Mouse (Mus musculus): Measurements from ENCODE around the gene Mepce.
"Not testable (repeated sequence)": the region's sequence is repeated elsewhere in the genome, so short reads cannot be mapped to it uniquely, and the experiment has no call there.

Mepce gene

DNA sequence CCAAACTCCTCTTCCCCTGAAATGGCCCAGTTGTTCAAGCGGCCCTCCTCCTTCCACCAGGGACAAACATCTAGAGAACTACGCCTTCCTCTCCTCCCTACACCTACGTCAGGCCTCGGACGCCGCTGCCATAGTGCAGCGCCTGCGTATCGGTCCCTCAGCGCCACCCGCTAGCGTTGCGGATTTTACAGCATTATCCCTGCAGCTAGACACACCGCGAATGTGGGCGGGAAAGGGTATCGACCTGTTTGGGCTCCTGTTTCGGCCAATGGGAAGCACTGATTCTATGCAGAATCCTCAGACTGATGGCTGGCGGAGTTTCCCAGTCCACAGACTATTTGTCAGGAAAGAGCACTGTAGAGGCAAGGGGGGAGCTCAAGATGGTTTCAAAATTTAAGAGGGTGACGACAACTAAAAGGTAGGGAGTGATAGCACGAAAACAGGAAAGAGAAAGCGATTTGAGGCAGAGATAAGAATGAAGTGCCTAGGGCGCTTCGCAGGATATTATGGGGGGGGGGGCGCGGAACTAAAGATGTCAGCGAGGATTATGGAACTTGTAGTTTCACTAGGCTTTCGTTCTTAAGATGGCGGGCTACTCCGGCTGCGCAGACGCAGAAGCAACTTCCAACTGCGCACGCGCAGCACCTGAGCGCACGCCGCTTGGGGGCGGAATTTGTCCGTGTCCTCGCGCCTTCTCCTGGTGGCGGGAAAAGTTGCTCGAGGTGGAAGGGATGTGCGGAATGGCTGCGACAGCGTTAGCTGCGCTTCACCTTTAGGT, at the start of gene Mepce, which contains the start of gene Zcwpw1:
Mepce (minus strand) TSS at position 505 of the 778 bp plus-strand sequence.
Zcwpw1 (plus strand) TSS at position 648 of the 778 bp plus-strand sequence.
- peak; percentile 64 for DNase-seq (ENCODE audit: extremely low read depth, low read depth, low spot score)

DNA sequence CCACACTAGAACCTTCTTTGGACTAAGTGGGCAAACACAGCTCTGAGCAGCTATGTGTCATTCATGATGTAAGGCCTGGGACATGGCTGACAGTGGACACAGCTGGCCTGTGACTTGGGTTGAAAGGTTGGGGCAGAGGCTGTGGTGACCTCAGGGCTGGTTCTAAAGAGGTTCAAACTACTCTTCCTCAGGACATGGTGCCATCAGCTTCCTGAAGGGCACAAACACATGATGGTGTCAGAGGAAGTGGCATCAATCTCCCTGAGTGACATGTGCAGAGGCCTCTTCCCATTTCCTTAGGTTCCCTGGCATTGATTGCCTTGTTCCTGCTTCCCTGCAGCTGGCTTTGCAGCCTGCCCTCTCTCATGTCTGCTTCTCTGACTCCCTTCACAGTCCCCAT, 49.7 kb upstream of the Mepce start:
- DNase-seq (ENCODE audit: extremely low read depth, low read depth, low spot score): not testable (repeated sequence)

DNA sequence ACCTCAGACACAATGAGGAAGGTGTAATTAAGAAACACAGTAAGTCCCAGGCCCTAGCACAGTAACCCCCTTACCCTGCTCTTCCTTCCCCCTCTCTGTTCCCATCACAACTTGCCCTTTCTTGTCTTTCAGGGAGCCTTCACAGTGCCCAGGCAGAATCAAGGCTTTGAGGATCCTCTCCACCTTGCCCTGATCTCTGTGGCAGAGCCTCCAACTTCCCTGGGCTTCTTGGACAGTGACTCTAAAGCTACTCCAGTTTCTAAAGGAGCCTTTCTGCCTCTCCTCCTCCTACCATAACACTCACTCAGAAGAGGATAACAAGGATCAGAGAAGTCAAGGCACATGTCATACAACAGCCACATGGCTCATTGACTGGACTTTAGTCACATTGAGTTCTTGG, 49.2 kb upstream of the Mepce start:
- DNase-seq (ENCODE audit: extremely low read depth, low read depth, low spot score): no peak

DNA sequence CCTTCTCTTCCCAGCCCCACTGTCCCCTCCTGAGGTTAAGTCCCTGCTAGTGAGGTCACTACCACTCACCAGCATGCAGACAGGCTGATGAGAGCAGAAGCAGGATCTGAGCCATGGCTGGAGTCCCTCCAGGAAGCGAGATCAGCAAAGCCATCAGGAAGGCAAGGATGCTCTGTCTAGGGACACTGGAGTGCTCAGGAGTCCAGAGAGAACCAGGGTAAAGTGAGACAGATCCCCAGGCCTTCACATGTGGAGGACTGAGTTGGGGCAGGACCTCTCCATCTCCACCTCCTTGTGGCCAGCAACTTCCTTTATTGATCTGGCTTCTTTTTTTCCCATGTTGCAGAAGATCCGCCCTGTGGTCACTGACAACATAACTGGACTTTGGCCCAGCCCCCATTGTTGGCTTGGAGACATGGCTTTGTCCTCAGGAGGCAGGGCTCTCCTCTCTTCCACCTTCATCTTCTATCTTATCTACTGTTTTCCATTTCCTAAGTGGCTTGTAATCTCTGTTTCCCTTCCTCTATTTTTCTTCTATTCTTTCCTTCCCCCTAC, 48.6 kb upstream of the Mepce start, which contains the start of gene Pilra:
Pilra (minus strand) TSS at position 316 of the 555 bp plus-strand sequence.
- not testable (repeated sequence) for DNase-seq (ENCODE audit: extremely low read depth, low read depth, low spot score)

DNA sequence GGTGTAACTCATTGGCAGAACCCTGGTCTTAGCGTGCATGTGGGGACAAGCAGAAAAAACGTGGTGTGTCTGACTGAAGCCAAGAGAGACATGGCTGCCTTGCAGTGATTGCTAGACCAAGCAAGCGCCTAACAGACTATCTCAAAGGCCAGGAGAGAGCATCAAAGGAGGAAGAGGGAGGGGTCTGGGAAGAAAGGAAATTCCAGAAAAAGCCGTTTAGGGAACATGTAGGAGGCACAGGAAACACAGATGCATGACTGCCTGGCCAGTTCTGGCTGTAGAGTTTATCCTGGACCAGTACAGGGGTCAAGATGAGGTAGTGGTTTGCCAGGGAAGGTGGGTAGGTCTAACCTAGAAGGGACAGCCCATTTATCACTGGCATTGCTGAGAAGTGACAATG, 46.0 kb upstream of the Mepce start:
- no peak for DNase-seq (ENCODE audit: extremely low read depth, low read depth, low spot score)

DNA sequence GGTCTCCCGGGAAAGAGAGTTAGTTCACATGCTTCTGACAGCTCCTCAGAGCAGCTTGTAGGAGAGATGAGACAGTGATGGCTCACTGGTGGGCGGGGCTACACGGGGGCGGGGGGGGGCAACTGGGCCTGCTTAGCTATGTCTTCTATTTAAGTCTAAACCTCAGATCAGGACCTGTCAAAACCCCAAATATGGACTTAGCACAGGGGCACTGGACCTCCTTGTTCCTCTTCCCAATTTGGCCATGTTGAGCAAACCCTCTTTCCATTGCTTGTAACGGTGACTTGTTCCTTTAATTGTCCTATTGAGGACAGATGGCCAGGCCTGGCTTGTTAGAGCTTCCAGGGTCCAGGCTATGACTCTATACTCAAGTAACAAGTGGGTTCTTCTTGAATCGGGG, 44.1 kb upstream of the Mepce start:
- DNase-seq (ENCODE audit: extremely low read depth, low read depth, low spot score): no peak

DNA sequence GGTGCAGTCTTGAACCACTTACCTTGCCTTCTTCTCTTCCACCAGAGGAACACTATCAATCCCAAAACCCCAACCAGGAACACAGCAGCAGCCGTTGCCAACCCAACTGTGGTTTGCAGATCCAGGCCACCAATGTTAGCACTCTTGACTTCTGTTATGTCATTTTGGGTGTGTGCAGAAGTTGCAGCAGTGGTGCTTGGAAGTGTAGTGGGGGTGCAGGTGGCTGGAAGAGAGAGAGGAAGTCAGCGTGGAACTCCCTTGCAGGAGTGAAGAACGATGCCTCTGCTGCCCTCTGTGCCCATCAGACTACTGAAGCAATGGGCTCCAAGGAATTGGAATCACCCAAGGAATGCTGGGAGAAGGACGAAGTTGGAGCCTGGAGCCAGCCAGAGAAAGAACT, 43.7 kb upstream of the Mepce start:
- no peak for DNase-seq (ENCODE audit: extremely low read depth, low read depth, low spot score)

DNA sequence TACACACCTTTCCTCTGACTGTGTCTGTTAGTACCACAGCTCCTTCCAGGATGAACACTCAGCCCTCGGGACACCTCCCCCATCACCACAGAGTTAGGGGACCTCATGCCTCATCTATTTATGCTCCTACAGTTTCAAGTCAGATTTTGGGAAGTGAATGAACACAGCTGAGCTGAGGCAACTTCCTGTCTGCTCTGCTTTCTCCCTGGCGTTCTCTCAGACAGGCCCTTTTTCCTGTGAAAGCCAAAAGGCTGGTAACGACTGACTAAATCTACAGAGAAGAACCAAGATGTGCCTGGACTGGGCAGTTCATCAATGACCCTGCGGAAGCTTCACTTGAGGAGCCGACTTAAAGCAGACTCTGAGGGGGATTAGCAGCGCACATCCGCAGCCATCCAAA, 42.8 kb upstream of the Mepce start:
- no peak for DNase-seq (ENCODE audit: extremely low read depth, low read depth, low spot score)

DNA sequence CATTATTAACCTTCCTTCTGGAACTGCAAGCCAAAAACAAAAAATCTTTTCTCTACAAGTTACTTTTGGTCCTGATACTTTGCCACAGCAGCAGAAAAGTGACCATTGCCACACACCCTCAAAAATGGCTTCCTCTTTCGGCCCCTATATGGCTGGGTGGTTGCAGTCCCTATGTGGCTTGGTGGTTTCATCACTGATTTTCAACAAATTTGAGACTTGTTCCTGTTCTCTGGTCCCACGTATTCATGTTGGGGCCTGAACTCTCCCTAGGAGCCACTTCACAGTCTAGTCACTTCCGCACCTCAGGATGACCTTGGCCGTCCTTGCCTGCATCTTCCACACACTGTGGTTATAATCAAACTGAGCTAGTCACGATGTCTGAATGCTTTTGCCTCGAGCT, 41.2 kb upstream of the Mepce start:
- DNase-seq (ENCODE audit: extremely low read depth, low read depth, low spot score): no peak

DNA sequence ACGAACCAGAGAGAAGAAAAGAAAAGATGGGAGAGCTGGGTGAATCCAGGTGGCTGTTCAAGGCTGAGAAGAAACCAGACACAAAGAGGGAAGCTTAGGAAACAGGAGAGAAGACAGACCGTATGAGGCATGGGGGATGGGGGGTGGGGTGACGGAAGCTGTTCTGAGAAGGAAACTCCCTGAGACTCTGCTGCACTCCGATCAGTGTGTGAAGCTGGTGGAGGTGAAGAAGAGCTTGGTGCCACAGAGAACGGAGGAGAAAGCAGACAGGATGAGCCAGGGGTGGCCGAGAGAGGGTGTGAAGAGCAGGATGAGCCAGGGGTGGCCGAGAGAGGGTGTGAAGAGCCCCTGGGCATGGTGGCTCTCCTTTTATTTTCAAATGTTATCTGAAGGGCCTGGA, 39.0 kb upstream of the Mepce start:
- no peak for DNase-seq (ENCODE audit: extremely low read depth, low read depth, low spot score)

DNA sequence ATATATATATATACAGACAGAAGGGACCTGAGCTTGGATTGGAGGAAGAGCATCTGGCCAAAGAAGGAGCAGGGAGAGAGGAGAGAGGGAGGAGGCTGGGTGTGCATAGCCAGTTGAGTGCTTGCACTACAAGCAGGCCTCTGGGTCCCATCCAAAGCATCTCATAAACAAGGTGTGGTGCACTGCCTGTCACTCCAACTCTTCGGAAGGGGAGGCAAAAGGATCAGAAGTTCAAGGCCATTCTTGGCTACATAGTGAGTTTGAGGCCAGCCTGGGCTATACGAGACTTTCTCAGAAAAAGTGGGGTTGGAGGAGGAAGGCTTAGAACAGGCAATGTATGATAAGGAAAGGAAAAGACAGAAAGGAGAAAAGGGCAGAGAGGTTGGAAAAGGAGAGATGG, 38.5 kb upstream of the Mepce start:
- no peak for DNase-seq (ENCODE audit: extremely low read depth, low read depth, low spot score)

DNA sequence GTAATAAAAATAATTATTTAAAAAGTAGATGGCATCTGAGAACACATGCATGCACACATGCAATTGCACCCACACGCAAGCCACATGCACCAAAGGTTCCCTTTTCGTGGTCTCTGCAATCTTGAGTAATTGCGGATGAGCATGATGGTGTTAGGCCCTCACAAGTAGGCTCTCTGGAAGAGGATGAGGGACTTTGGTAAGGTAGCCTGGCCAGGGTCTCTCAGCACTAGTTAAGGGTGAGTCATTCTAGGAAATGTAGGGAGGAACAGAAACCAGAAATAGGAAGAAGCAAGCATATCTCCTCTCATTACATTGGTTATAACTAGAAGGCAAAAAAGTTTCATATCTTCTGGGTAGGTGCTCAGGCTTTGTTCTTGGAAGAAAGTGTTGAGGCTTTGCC, 37.6 kb upstream of the Mepce start:
- DNase-seq (ENCODE audit: extremely low read depth, low read depth, low spot score): no peak

DNA sequence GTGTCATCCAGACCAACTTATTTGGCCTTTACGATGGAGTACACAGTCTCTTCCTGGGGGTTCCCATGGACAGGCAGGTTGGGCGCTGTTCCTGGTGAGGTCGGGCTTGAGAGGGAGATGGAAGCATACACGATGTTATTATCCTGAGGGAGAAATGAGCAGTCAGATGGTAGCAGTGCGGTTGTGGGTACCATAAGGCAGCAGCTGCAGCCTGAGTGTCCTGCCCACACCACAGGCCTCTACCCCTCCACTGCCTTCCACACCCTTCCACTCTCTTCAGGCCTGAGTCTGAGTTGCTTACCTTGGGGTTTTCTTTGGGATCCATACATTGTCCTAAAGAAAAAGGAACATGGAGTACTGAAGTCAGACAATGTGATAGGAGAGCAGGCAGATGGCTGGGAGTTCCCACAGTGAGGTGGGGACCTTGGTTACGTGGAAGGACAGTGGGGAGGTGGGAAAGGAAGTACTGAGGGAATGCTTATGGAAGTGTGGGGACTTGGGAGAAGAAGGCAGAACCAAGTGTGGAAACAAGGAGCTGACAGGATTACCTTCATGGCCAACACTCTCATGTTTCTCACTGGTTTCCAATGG, 36.1 kb upstream of the Mepce start:
- no peak for DNase-seq (ENCODE audit: extremely low read depth, low read depth, low spot score)

DNA sequence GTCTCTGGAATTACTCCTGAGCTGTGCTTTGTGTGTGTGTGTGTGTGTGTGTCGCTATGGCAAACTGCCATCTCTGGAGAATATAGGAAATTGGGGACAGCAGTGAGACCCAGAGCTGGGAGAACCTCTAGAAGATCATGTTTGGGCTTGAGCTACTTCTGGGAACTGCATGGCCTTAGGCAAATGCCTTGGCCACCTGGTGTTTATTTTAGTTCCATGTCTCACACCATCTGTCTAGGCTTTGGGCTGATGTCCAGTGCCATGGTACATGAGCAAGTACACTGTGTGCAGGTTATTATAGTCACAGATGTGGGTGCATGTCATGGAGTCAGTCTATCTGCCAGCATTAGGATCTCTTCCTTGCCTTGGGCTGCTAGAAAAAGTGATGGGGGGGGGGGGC, 35.1 kb upstream of the Mepce start:
- DNase-seq (ENCODE audit: extremely low read depth, low read depth, low spot score): peak; percentile 59

DNA sequence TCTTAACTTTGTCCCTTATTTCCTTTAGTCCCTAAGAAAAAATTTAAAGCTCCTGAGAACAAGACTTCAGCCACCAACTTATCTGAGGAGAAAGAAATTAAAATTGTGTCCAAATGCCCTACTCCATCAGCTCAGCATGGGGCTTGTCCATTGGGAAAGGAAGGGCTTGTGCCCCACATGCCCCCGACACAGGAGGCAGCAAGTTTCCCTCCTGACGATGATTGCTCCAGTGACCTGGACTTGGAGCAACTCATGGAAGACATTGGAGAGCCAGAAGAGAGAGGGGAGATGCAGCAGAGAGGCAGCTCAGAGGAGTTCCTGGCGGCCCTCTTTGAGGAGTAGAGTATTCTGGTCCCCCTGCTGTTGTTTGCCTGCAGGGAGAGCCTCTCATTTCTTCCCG, 34.7 kb upstream of the Mepce start:
- no peak for DNase-seq (ENCODE audit: extremely low read depth, low read depth, low spot score)

DNA sequence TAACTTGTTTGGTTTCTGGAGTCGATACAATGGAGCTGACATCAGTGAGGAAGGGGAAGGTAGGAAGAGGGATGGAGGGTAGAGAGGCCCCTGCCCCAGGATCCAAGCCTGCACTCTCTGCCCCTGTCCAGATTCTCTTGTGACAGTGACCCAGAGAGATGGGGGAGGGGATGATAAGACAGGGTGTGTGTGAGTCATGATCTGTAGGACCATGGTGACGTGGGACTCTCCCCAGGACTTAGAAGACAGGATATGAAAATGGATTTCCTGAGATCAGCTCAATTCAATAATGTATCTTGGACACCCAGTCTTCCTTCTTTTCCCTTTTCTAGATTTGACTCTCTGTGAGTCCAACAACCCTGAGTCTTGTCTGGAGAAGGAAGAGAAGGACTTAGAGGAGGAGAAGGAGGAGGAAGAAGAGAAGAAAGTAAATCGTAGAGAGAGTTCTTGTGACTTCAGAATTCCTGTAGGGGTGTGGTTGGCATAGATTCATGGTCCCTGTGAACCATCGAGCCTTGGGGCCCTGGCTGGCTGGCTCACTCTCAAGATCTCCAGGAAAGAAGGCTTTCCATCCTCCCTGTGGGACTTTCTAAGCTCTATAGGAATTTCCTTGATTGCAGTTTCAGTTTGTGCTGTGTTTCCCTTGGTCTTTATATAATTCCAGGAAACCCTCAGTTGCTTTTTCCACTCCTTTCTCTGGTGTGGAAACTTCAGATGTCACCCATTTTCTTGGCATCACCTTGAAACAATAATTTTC, 30.2 kb upstream of the Mepce start:
- DNase-seq (ENCODE audit: extremely low read depth, low read depth, low spot score): no peak

DNA sequence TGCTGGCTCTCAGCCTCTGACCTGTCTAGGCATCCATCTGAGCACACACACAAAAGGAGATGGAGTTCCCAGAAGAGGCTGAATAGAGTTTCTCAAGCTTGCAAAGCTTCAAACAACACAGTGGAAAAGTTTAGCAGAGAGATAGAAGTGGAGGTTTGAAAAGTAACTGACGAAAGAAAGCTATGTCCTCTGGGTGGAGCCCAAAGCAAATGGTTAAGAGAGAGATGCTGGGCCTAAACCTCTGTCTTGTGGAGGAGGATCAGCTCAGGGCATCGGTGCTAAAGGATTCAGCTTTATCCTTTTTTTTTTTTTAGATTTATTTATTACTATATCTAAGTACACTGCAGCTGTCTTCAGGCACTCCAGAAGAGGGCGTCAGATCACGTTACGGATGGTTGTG, 20.9 kb upstream of the Mepce start:
- DNase-seq (ENCODE audit: extremely low read depth, low read depth, low spot score): no peak

DNA sequence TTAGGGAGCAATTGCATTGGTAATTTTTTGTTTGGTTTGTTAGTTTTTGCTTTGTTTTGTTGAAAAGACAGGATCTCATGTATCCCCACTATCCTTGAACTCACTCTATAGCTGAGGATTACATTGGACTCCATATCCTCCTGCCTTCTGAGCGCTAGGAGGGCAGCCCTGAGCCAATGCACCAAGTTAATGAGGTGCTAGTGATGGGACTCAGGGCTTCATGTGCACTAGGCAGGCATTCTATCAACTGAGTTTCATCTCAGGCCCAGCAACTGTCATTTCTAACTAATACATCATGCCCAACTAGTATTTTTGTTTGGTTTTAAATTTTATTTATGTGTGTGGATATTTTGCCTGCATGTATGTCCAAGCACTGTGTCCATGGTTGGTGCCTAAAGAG, 18.7 kb upstream of the Mepce start:
- no peak for DNase-seq (ENCODE audit: extremely low read depth, low read depth, low spot score)

DNA sequence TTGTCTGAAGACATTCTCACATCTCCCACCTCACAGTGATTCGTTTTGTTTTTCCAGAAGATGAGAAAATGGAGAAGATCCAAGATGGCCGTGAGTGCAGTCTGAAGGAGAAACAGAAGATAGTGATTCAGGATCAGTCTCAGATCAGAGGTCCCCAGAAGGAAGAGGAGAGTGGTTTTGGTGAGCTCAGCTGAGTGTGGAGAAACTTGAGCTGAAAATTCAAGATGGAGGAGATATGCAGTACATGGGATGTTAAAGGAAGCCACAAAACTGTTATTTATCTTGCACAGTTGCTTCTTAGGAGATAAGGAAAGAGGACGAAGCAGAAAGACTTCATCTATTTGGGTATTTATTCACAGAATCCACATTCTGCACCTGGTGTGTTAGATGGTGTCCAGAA, 13.5 kb upstream of the Mepce start:
- DNase-seq (ENCODE audit: extremely low read depth, low read depth, low spot score): no peak

DNA sequence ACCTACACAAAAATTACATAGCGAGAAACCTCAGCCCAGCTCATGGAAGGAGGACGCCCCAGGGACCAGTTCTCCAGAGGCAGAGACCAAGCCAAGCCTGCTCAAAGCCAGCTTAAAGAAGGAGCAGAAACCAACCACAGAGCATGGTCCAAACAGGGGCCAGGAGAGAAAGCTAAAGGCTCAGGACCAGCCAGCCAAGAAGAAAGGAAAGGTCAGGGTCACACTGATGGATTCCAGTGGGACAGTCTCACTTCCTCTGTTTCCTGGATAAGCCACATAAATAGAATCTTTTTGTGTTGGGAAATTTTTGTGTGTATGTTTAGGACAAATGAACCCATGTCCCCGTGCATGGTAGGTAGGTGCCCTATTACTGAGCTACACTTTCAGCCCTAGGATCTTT, 9.2 kb upstream of the Mepce start:
- DNase-seq (ENCODE audit: extremely low read depth, low read depth, low spot score): no peak

DNA sequence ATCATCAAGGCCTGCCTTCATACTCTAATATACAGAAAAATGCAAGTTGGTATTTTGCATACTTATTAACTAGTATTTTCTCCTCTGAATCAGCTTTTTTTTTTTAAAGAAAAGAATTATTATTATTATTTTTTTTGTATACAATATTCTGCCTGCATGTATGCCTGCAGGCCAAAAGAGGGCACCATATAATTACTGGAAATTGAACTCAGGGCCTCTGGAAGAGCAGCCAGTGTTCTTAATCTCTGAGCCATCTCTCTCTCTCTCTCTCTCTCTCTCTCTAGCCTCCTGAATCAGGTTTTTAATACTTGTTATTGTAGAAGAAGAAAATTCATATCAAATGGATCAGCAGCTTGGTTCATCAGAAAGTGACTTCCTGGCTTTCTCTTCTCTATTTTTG, 4.1 kb upstream of the Mepce start:
- no peak for DNase-seq (ENCODE audit: extremely low read depth, low read depth, low spot score)

Data from fat pad, adult 2 months (tissue).